Comparison of ENCODE assay signal across 8 mouse cellular contexts in the genomic region with DNA sequence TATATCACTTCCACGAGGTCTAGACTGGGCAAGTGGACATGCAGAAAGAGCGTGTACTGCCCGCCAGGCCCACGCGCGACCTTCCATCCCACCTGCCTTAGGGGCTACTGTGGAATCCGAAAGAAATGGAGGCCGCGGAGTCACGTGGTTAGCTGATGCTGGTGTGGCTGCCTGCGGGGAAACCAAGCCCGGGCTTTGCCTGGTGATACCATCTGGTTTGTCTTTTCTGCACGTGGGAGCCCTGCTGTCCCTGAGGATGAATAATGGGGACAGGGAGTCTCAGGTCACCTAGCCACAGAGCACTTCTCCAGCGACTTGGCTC.
A peak's percentile ranks its signal among the peaks of the same experiment; 100 is the strongest.
DNase-seq lines count a peak whose midpoint lies in the region; ATAC-seq lines count a peak whose summit lies in the region.
"Had no signal": no experiment of that assay in that cellular context is flagged by ENCODE, and none has a peak within 500 bp of the region (broad histone marks: within the 10 kb centered on the region; RNA-seq: fewer than 3 reads in every experiment).

No protein-coding gene starts in this region.

- ATAC-seq in embryonic facial prominence, embryonic 11.5 days (replicated peaks; ENCODE audit: insufficient number of reproducible peaks, low FRiP score, low TSS enrichment, low read depth), result peak; percentile 35; the same call in 1 of the 2 replicates
- 0 out of 2 replicates have a peak, but pooled peaks have one; percentile 4 for ATAC-seq in hindbrain, embryonic 14.5 days (ENCODE audit: low FRiP score)
- ATAC-seq in midbrain, embryonic 14.5 days (ENCODE audit: low FRiP score, low TSS enrichment), result no peak

- H3K4me1 ChIP-seq in embryonic facial prominence, embryonic 11.5 days (ENCODE audit: control insufficient read depth, insufficient read depth, low read length), result no peaks in the 10 kb centered on the region
- peaks cover 31% of the 10 kb centered on the region for H3K4me1 ChIP-seq in hindbrain, embryonic 14.5 days (replicated peaks; ENCODE audit: control insufficient read depth, insufficient read depth, low read length)
- H3K4me1 ChIP-seq in midbrain, embryonic 14.5 days (ENCODE audit: control insufficient read depth, insufficient read depth, low read length), result peaks cover 31% of the 10 kb centered on the region

- H3K36me3 ChIP-seq in embryonic facial prominence, embryonic 11.5 days (replicated peaks; ENCODE audit: control insufficient read depth, insufficient read depth, low read depth, low read length), result no peaks in the 10 kb centered on the region
- H3K36me3 ChIP-seq in hindbrain, embryonic 14.5 days (replicated peaks; ENCODE audit: control insufficient read depth, insufficient read depth), result no peaks in the 10 kb centered on the region
- H3K36me3 ChIP-seq in midbrain, embryonic 14.5 days (ENCODE audit: control insufficient read depth, insufficient read depth, low read length), result no peaks in the 10 kb centered on the region

- intact Hi-C loops in left cerebral cortex, postnatal 14 days (cut with DNase I), result loop anchor here (5.0 to 10.0 kb wide), 3 partner anchors 94 to 406 kb away; no protein-coding TSS in a partner anchor

- peak; percentile 57 for DNase-seq in left cerebral cortex, adult 11 months (ENCODE audit: low spot score)
- DNase-seq in left cerebral cortex, postnatal 14 days (ENCODE audit: low spot score in 2 of 2), result no peak
- no peak for DNase-seq in embryonic facial prominence, embryonic 11.5 days (ENCODE audit: low spot score)
- no peak for DNase-seq in hindbrain, embryonic 14.5 days (ENCODE audit: low spot score)
- no peak for DNase-seq in midbrain, embryonic 14.5 days
- DNase-seq in embryo, embryonic 10 days (ENCODE audit: low spot score), result no peak
- DNase-seq in B cell, adult 2 months, result no peak

- H3K9ac ChIP-seq in embryonic facial prominence, embryonic 11.5 days (replicated peaks; ENCODE audit: low read length), result 0 out of 2 replicates have a peak overlapping the region, but pooled peaks have one; percentile 6
- 0 out of 2 replicates have a peak overlapping the region, but pooled peaks have one; percentile 41 for H3K9ac ChIP-seq in hindbrain, embryonic 14.5 days
- peak overlapping the region; percentile 1; the same call in 1 of the 2 replicates for H3K9ac ChIP-seq in midbrain, embryonic 14.5 days (replicated peaks; ENCODE audit: low read length)

- H3K27ac ChIP-seq in embryonic facial prominence, embryonic 11.5 days (replicated peaks; ENCODE audit: low read depth, low read length), result no peak overlapping the region
- no peak overlapping the region for H3K27ac ChIP-seq in hindbrain, embryonic 14.5 days
- no peak overlapping the region; the same call in 1 of the 2 replicates for H3K27ac ChIP-seq in midbrain, embryonic 14.5 days (replicated peaks; ENCODE audit: low read depth, low read length)
- H3K27ac ChIP-seq: macrophage had no signal

- H3K4me3 ChIP-seq in embryonic facial prominence, embryonic 11.5 days (ENCODE audit: low read depth, low read length), result no peak overlapping the region
- no peak overlapping the region for H3K4me3 ChIP-seq in hindbrain, embryonic 14.5 days (replicated peaks; ENCODE audit: low read length)
- peak overlapping the region; percentile 32; the same call in 1 of the 2 replicates for H3K4me3 ChIP-seq in midbrain, embryonic 14.5 days (replicated peaks; ENCODE audit: low read depth, low read length)

- no peaks in the 10 kb centered on the region for H3K27me3 ChIP-seq in embryonic facial prominence, embryonic 11.5 days (ENCODE audit: control insufficient read depth, insufficient read depth, low read length)
- H3K27me3 ChIP-seq in hindbrain, embryonic 14.5 days (ENCODE audit: control insufficient read depth, insufficient read depth, low read length), result no peaks in the 10 kb centered on the region
- 0 out of 2 replicates have a peak, but pooled peaks cover 4% of the 10 kb centered on the region for H3K27me3 ChIP-seq in midbrain, embryonic 14.5 days (ENCODE audit: control insufficient read depth, insufficient read depth, low read length)

- H3K4me2 ChIP-seq in embryonic facial prominence, embryonic 11.5 days (ENCODE audit: low read depth, low read length), result peak overlapping the region; percentile 77
- H3K4me2 ChIP-seq in hindbrain, embryonic 14.5 days (replicated peaks), result peak overlapping the region; percentile 58
- H3K4me2 ChIP-seq in midbrain, embryonic 14.5 days (ENCODE audit: low read length), result peak overlapping the region; percentile 67

- 21% methylated on average over 14 of the region's 14 CpGs for WGBS in embryonic facial prominence, embryonic 11.5 days
- 22% methylated on average over 14 of the region's 14 CpGs for WGBS in hindbrain, embryonic 14.5 days
- WGBS in midbrain, embryonic 14.5 days, result 22% methylated on average over 14 of the region's 14 CpGs

- H3K9me3 ChIP-seq in embryonic facial prominence, embryonic 11.5 days (replicated peaks; ENCODE audit: control insufficient read depth, low read length), result no peaks in the 10 kb centered on the region
- no peaks in the 10 kb centered on the region for H3K9me3 ChIP-seq in hindbrain, embryonic 14.5 days (ENCODE audit: control insufficient read depth, low read length)
- H3K9me3 ChIP-seq in midbrain, embryonic 14.5 days (ENCODE audit: control insufficient read depth, low read length), result no peaks in the 10 kb centered on the region
